9 mouse cellular contexts compared by ENCODE assay signal in genomic region chr5:92139191-92139590, GRCm38 (mm10). TPM values are rescaled to one million over a fixed set of nuclear protein-coding genes. Genes with fewer than 3 reads are reported as not detected.
DNase-seq lines count a peak whose midpoint lies in the region; ATAC-seq and TF ChIP-seq lines count a peak whose summit lies in the region.
"Had no signal": no experiment of that assay in that cellular context is flagged by ENCODE, and none has a peak within 500 bp of the region (broad histone marks: within the 10 kb centered on the region; RNA-seq: fewer than 3 reads in every experiment).

No protein-coding gene starts in this region.

- TF ChIP-seq CTCF in cerebellum, adult 2 months (IDR thresholded peaks at IDR 0.05; ENCODE audit: borderline replicate concordance, insufficient read depth, low read depth, low read length): no peak
- TF ChIP-seq CTCF in C2C12 (IDR thresholded peaks at IDR 0.05; ENCODE audit: control insufficient read depth, insufficient read depth, insufficient read length): no peak
- TF ChIP-seq CTCF in forebrain, postnatal 0 days (IDR thresholded peaks at IDR 0.05; ENCODE audit: low read depth): no peak

- no peak for ATAC-seq in forebrain, postnatal 0 days
- no peak for ATAC-seq in liver, embryonic 15.5 days (ENCODE audit: insufficient read depth)

- H3ac ChIP-seq in C2C12 (ENCODE audit: control insufficient read depth, insufficient read length, low read depth): peak overlapping the region; percentile 48

- peak overlapping the region; percentile 73 for H3K4me2 ChIP-seq in forebrain, postnatal 0 days (ENCODE audit: low read depth)
- peak overlapping the region; percentile 91 for H3K4me2 ChIP-seq in liver, embryonic 15.5 days

- H3K9me3 ChIP-seq in forebrain, postnatal 0 days (ENCODE audit: low read length): no peaks in the 10 kb centered on the region
- H3K9me3 ChIP-seq in liver, embryonic 15.5 days (replicated peaks): no peaks in the 10 kb centered on the region

- peak; percentile 25 for DNase-seq in cerebellum, adult 9-10 months
- DNase-seq in cerebellum, adult 2 months: no peak
- DNase-seq in forebrain, postnatal 0 days: no peak
- no peak for DNase-seq in spleen, postnatal 10 days (ENCODE audit: low spot score in 2 of 2)
- DNase-seq in left cerebral cortex, postnatal 25 days (ENCODE audit: low spot score in 2 of 2): no peak
- DNase-seq in urinary bladder, postnatal 25 days (ENCODE audit: low spot score): no peak
- DNase-seq: adrenal gland, postnatal 25 days had no signal

- intact Hi-C loops in left cerebral cortex, postnatal 25 days (cut with DNase I): loop anchor here (5.0 kb wide), 1 partner anchor 177 kb away; the partner anchor contains the start of gene Rchy1

- H3K4me1 ChIP-seq in cerebellum, adult 2 months (ENCODE audit: control insufficient read depth, insufficient read depth, low read length): peaks cover 8% of the 10 kb centered on the region; the same call in 1 of the 2 replicates
- H3K4me1 ChIP-seq in forebrain, postnatal 0 days (ENCODE audit: insufficient read depth): peaks cover 20% of the 10 kb centered on the region
- peaks cover 56% of the 10 kb centered on the region for H3K4me1 ChIP-seq in liver, embryonic 15.5 days (replicated peaks)

- TF ChIP-seq POLR2A in cerebellum, adult 2 months (IDR thresholded peaks at IDR 0.05; ENCODE audit: borderline replicate concordance, insufficient read depth, low read length): no peak

- no peaks in the 10 kb centered on the region for H3K36me3 ChIP-seq in C2C12 (ENCODE audit: control insufficient read depth, insufficient read depth)
- no peaks in the 10 kb centered on the region for H3K36me3 ChIP-seq in forebrain, postnatal 0 days (ENCODE audit: insufficient read depth)
- H3K36me3 ChIP-seq in liver, embryonic 15.5 days (replicated peaks): no peaks in the 10 kb centered on the region

- no peak overlapping the region for H3K27ac ChIP-seq in cerebellum, adult 2 months (ENCODE audit: insufficient read depth, low read length)
- H3K27ac ChIP-seq in forebrain, postnatal 0 days (ENCODE audit: low read depth, low read length): no peak overlapping the region
- 0 out of 2 replicates have a peak overlapping the region, but pooled peaks have one; percentile 0 for H3K27ac ChIP-seq in liver, embryonic 15.5 days (replicated peaks)

- peaks cover 59% of the 10 kb centered on the region for H3K79me2 ChIP-seq in C2C12 (ENCODE audit: control insufficient read depth, insufficient read depth)

- H3K9ac ChIP-seq in forebrain, postnatal 0 days: peak overlapping the region; percentile 93; the same call in 1 of the 2 replicates
- H3K9ac ChIP-seq in liver, embryonic 15.5 days: peak overlapping the region; percentile 26; the same call in 1 of the 2 replicates

- H3K79me3 ChIP-seq in C2C12 (ENCODE audit: low read depth): peaks cover 46% of the 10 kb centered on the region

- H3K4me3 ChIP-seq in cerebellum, adult 2 months (replicated peaks; ENCODE audit: insufficient read depth, low read depth, low read length): no peak overlapping the region
- H3K4me3 ChIP-seq in C2C12 (ENCODE audit: insufficient read depth, poor library complexity, severe bottlenecking): no peak overlapping the region
- H3K4me3 ChIP-seq in forebrain, postnatal 0 days (ENCODE audit: low read depth, low read length): no peak overlapping the region
- peak overlapping the region; percentile 87 for H3K4me3 ChIP-seq in liver, embryonic 15.5 days (replicated peaks)

- H3K27me3 ChIP-seq in cerebellum, adult 2 months (ENCODE audit: control insufficient read depth, insufficient read depth, low read length): no peaks in the 10 kb centered on the region
- no peaks in the 10 kb centered on the region for H3K27me3 ChIP-seq in C2C12 (ENCODE audit: control insufficient read depth, insufficient read depth, insufficient read length)
- H3K27me3 ChIP-seq in forebrain, postnatal 0 days (ENCODE audit: insufficient read depth, low read length): no peaks in the 10 kb centered on the region
- no peaks in the 10 kb centered on the region for H3K27me3 ChIP-seq in liver, embryonic 15.5 days

- WGBS in cerebellum, adult 2 months: 0% methylated on average over 1 of the region's 1 CpGs
- 16% methylated on average over 1 of the region's 1 CpGs for WGBS in forebrain, postnatal 0 days
- 22% methylated on average over 1 of the region's 1 CpGs for WGBS in liver, embryonic 15.5 days (ENCODE audit: insufficient replicate concordance)

TF ChIP-seq in C2C12, 6 proteins besides CTCF, POLR2A, EP300 and RAD21:
- no peak for TF ChIP-seq CEBPB (IDR thresholded peaks at IDR 0.05; ENCODE audit: low read depth)
- no peak for TF ChIP-seq MYOG (IDR thresholded peaks at IDR 0.05; ENCODE audit: control insufficient read depth, extremely low read depth, insufficient read length)
- TF ChIP-seq MAX (IDR thresholded peaks at IDR 0.05): no peak
- TF ChIP-seq MYOD1 (IDR thresholded peaks at IDR 0.05; ENCODE audit: control insufficient read depth, insufficient read length, low read depth): no peak
- no peak for TF ChIP-seq FOSL1 (IDR thresholded peaks at IDR 0.05; ENCODE audit: insufficient read depth, low read length, poor library complexity, severe bottlenecking)
- TF ChIP-seq USF1 (IDR thresholded peaks at IDR 0.05; ENCODE audit: low read depth): no peak

RNA-seq across cellular contexts. Expression of gene Uso1, which starts 1.5 kb away (rescaled TPM):
- polyA plus RNA-seq in cerebellum, adult 2 months (2012; rRNA removed): 55.2 and 59.3 TPM in 2 replicates
- polyA plus RNA-seq in C2C12 (2012; fragmentation: generic; extraction: Trizol): 27.3 TPM
- 18.9 and 19.1 TPM in 2 replicates for total RNA-seq in forebrain, postnatal 0 days (2014; rRNA removed)
- polyA plus RNA-seq in forebrain, postnatal 0 days (2015; fragmentation: Nextera tagmentation; extraction: Ambion mirVana): 19.6 and 24.8 TPM in 2 replicates
- 20.2 and 20.4 TPM in 2 replicates for polyA plus RNA-seq in liver, embryonic 15.5 days (2015; fragmentation: Nextera tagmentation; extraction: Ambion mirVana)
- total RNA-seq in left cerebral cortex, postnatal 25 days (2021): 10 to 100 TPM; 74.6 to 76.7 TPM

RNA-seq across cellular contexts. Expression of gene G3bp2, which starts 55.7 kb away (rescaled TPM):
- polyA plus RNA-seq in cerebellum, adult 2 months (2012; rRNA removed): 123 and 125 TPM in 2 replicates
- 39.1 TPM for polyA plus RNA-seq in C2C12 (2012; fragmentation: generic; extraction: Trizol)
- total RNA-seq in forebrain, postnatal 0 days (2014; rRNA removed): 221 and 223 TPM in 2 replicates
- 268 and 315 TPM in 2 replicates for polyA plus RNA-seq in forebrain, postnatal 0 days (2015; fragmentation: Nextera tagmentation; extraction: Ambion mirVana)
- polyA plus RNA-seq in liver, embryonic 15.5 days (2015; fragmentation: Nextera tagmentation; extraction: Ambion mirVana): 42.8 and 50.1 TPM in 2 replicates
- 100 to 1,000 TPM; 212 to 225 TPM for total RNA-seq in left cerebral cortex, postnatal 25 days (2021)
